Mouse (Mus musculus): ENCODE measurements around the gene Acbd3.

DNA sequence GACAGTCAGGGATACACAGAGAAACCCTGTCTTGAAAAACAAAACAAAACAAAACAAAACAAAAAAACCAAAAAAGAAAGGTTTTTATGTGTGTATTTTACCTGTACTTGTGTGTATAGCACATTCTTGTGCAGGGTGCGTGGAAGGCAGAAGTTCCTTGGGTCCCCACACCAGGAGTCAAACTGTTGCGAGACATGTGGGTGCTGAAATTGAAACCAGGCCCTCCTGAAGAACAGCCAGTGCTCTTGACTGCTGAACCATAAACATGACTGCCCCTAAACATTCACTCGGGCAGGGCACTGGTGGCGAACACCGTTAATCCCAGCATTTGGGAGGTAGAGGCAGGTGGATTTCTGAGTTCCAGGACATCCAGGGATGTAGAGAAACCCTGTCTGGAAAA, 74.2 kb downstream of the Acbd3 start:
- no peak for TF ChIP-seq CTCF (IDR thresholded peaks at IDR 0.05)
- TF ChIP-seq POLR2A (IDR thresholded peaks at IDR 0.05; ENCODE audit: insufficient read depth, low read depth, low read length): no peak
- no peak for TF ChIP-seq EP300 (IDR thresholded peaks at IDR 0.05; ENCODE audit: insufficient read depth, low read depth, low read length)
